Mouse (Mus musculus) brain, embryonic 18.5 days (tissue): ENCODE results near the gene Ttc23l.
"Not testable (repeated sequence)": the region's sequence is repeated elsewhere in the genome, so short reads cannot be mapped to it uniquely, and the experiment has no call there.

ENCODE experiments used
- DNase-seq: peaks from one replicate; pipeline ENCODE4 v3.0.0-alpha.2; 2012; ENCODE audit warnings: low read depth, low spot score

Gene Ttc23l

GRCm38 (mm10) chr15:10558465-10558864, at the start of gene Ttc23l:
Gene Ttc23l (minus strand): TSS chr15:10558668.
- no peak for DNase-seq

DNA sequence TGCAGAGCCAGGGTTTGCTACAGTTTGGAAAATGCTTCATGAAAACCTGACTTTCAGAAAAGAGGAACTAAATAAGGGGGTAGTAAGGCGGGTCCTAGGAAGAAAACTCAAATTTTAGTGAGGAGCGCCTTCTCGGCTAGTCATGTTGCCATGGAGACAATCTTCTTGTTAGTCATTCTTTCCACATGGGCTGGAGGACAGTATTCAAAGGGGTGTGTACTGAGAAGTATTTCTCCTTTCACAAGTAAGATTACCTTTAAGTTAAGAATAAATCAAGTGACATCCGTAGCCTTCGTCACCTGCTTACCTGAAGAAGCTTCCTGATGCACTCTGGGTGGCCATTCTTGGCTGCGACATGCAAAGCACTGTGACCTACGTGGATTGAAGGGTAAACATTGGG, 40.9 kb upstream of the Ttc23l start:
- DNase-seq = no peak

DNA sequence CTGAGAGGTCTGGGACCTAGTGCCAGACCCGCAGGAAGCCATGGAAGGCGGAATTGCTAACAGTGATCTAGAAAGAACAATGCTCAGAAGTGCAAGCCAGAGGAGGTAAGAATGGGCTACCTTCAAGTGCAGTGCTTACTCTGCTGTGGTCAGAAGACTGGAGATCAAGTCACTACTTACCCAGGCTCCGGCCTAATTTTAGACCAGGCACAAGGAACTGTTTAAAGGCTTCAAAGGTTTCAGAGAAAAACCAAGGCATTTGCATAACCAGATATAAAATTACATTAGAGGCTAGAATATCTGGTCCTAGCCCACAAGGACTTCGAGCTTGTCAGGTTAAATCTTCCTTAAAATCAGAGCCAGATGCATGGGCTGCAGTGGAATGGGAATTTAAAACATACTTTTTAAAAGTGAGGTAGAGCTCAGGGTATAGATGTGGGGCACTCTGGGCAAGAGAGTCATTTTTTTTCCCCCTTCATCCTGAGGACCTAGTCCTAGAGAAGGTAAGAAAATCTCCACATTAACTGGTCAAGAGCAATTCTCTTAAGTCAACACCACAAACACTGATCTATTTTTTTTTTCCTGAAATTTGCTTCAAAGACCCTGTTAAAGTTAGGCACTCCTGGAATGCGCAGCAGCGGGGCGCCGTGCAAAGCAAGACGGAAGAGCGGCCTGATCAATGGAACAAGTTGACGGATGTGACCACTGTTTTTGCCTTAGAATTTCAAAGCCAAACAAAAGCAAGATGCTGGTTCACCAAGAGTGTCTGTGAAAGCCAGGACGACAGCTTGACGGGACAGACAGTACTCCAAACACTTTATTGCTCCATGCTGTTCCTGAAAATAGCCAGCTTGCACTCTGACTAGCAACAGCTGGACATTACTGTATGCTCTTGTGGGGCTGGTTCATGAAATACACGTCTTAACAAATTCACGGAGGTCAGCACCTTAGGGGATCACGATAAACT, 40.1 kb upstream of the Ttc23l start:
- no peak for DNase-seq

DNA sequence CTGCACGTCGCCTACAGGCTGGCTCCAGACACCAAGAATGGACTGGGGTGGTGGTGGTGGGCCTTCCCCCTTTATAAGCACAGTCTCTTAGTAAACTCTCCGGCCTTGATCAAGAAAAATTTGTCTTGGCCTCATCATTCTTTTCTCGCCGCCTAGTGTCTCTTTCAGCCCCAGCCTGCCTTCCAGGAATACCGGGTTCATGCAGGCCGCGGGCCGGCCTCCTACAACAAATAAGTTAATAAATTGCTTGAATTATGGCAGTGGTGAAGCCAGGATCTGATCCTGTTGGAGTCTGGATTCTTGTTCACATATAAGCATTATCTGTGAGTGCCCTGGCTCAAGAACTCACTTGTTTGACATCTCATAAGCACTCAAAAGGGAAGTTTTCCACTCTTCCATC, 38.4 kb upstream of the Ttc23l start:
- DNase-seq = no peak

DNA sequence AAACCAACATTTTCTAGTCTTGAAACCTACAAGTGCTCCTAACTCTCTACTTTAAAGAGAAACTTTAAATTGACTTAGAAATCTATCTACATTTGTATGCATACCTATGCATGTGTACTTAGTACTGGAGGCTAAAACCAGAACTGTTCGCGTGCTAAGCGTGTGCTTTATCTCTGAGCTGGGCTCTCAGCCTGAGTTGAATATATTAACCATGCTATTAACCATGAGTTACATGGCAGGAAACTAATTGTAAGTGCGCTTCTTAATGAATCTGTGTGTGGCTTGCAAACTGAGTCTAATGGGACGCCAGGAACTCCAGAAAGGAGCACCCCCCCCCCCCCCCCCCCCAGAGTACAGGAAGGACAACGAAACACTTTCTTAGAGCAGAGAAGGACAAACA, 36.9 kb upstream of the Ttc23l start:
- no peak for DNase-seq

DNA sequence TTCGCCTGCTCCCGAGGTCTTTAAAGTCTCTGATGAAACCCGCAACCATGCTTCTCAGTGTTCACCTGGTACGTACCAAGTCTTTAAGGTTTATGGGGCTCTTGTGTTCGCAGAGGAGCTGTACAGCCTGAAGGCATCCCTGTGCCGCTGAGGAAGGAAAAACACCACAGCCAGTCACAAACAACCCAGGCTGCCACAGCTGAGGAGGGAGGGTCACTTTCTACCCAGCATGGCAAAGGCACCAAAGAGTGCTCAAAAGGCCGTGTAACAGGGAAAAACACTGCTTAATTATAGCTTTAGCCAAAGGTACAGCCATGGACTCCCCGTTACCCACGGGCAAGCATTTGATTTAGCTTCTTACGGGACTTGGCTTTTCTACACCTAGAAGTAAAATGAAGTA, 36.4 kb upstream of the Ttc23l start:
- DNase-seq = no peak

GRCm38 (mm10) chr15:10593094-10593493, 34.6 kb upstream of the Ttc23l start:
- no peak for DNase-seq

DNA sequence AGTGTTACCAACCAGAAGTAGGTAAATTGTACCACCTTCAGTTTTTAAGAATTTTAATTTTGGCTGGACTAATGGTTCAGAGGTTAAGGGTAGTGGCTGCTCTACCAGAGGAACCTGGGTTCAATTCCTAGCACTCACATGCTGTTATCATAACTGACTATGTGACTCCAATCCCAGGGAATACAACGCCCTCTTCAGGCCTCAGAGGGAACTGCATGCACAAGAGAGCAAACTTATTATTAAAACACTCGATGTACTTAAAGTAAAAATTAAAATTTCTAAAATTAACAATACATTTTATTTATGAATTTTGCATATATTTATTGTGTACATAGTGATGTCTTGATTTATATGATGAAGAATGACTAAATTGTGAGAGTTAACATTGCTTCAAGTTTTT, 28.1 kb upstream of the Ttc23l start:
- DNase-seq = no peak

GRCm38 (mm10) chr15:10584359-10585187, 26.1 kb upstream of the Ttc23l start:
- DNase-seq = no peak

- no peak for DNase-seq
Measured at GRCm38 (mm10) chr15:10583408-10583807, 24.9 kb upstream of the Ttc23l start.

GRCm38 (mm10) chr15:10579159-10579558, 20.7 kb upstream of the Ttc23l start:
- DNase-seq = no peak

DNA sequence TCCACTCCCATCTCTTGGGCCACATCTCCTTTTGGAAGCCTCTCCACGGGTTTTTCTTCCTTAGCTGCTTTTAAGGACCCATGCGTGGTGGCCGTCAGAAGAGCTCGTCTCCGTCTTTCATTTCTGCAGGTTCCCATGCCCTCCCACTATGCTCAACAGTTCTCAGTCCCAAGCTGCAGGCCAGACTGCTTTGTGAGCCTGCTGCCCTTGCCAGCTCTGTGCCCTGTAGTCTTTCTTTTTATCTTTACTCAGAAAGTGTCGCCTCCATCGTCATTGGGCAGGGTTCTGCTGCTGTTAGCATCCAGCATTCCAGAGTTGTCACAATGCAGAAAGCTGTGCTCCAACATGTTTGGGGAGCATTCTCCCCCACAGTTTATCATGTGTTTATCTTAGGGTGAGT, 8.0 kb upstream of the Ttc23l start:
- DNase-seq = no peak

DNA sequence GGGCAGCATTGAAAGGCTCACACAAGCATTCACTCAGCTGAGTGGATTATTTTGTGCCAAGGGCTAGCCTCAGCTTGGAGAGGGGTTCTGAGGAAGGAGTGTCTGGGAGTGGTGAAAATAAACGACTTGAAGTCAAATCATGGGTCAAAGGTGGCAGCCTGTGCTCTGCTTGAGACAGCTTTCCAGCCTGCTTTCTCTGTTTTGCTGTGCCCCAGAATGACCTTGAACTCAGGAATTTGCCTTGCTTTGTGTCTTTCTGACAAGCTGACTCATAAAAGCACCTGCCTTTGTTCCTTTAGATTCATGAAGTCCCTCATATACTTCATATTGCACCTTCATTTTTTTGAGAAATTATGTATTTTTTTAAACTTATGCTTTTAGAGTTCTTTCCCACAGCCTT, 5.7 kb upstream of the Ttc23l start:
- no peak for DNase-seq

DNA sequence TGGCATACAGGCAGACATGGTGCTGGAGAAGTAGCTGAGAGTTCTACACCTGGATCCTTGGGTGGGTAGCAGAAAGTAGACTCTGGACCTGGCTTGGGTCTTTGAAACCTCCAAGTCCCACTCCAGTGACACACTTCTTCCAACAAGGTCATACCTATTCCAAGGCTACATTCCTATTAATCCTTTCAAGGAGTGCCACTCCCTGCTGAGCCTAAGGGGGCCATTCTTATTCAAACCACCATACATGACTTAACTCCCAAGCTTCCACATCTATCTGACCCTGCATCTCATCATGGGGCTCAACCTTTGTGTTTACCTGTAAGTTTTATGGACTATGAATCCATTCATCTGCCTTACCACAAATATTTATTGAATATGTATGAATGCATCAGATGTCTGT, 3.8 kb upstream of the Ttc23l start:
- DNase-seq = no peak

GRCm38 (mm10) chr15:10560005-10560404, 1.5 kb upstream of the Ttc23l start:
- DNase-seq = no peak

- DNase-seq = no peak
Measured at GRCm38 (mm10) chr15:10554336-10554735, 4.1 kb downstream of the Ttc23l start.

DNA sequence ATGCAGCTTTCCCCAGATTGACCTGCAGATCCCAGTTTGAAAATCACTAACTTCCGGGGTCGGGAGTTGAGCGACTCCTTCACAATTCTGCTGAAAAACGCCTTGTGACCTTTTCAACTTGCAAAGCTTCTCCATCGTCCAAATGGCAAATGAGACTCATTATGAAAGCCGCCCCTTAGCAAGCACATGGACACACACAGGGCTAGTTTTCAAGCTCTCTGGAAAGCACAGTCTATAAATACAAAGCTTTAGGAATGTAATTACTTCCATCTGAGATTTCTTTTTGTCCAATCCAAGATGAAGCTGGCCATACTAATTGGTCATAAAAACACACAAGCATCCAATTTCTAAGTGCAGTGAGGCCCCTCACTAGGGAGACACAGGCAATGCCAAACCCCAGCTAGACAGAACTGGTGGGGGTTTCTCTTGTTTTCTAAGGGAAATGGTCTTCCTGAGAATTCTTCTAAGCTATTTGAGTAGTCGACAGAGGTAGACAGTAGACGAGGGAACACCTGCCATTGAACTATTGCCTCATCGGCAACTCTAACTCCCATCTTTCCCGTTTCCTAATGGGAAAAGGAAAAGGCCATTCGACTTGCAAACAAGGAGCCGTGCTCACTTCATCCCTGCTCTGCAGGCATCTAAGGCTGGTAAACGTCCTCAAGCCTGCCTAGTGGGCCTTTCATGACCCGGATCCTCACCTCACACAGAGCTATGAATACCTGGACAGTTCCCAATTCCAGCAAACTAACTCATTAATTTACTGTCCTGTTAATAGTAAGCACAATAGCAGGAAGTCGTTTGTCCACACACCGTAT, 18.0 kb downstream of the Ttc23l start:
- no peak for DNase-seq

DNA sequence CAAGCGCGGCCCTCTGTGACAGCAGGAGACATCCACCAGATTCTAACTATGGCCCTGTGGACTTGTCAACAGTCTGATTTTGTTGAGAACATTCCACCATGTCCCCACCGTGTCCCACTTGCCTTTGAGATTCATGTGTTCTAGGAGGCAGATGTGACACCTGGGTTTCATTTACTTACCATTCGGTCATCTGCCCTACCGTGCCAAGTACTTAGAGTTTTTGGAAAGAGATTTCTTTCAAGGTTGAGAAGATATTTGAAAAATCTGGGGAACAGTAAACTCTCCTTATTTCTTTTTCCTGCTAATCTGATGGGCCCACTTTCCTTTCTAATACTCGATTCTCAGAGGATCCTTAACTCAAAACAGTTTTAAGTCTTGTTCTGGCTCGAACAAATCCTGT, 22.5 kb downstream of the Ttc23l start:
- no peak for DNase-seq

GRCm38 (mm10) chr15:10534591-10534990, 23.9 kb downstream of the Ttc23l start:
- no peak for DNase-seq

GRCm38 (mm10) chr15:10533361-10533760, 25.1 kb downstream of the Ttc23l start:
- not testable (repeated sequence) for DNase-seq

GRCm38 (mm10) chr15:10531352-10531751, 27.1 kb downstream of the Ttc23l start:
- no peak for DNase-seq

- DNase-seq = no peak
Measured at GRCm38 (mm10) chr15:10525896-10526295, 32.6 kb downstream of the Ttc23l start.
